6 mouse cellular contexts compared by ENCODE assay signal in genomic region chr4:110104119-110104518, GRCm38 (mm10).
A peak's percentile ranks its signal among the peaks of the same experiment; 100 is the strongest.
DNase-seq lines count a peak whose midpoint lies in the region; TF ChIP-seq lines count a peak whose summit lies in the region.
"Not testable (repeated sequence)": the region's sequence is repeated elsewhere in the genome, so short reads cannot be mapped to it uniquely, and the experiment has no call there.

No protein-coding gene starts in this region.

- not testable (repeated sequence) for H3K27me3 ChIP-seq in E14TG2a.4 (ENCODE audit: insufficient read depth, low read length)

- H3K4me3 ChIP-seq in E14TG2a.4 (replicated peaks; ENCODE audit: low read length), result peak overlapping the region; percentile 49; the same call in 1 of the 2 replicates
- H3K4me3 ChIP-seq in ES-E14 (ENCODE audit: insufficient read depth in 1 of 2, low read depth in 1 of 2, low read length in 2 of 2, poor library complexity in 1 of 2, severe bottlenecking in 1 of 2), result peak overlapping the region; percentile 24 to 42; a peak in 3 of 4 replicates

- in situ Hi-C loops in ES-E14 (cut with MboI; ENCODE audit: low sequenced_read_pairs in 2 of 2, unreplicated experiment in 2 of 2), result not testable (repeated sequence)

- peaks cover 11% of the 10 kb centered on the region for H3K9me3 ChIP-seq in E14TG2a.4 (ENCODE audit: low read length)
- not testable (repeated sequence) for H3K9me3 ChIP-seq in ES-E14 (ENCODE audit: control insufficient read depth, insufficient read depth, low read depth, low read length)

- H3K27ac ChIP-seq in ES-E14 (ENCODE audit: insufficient read depth, low read depth, low read length, poor library complexity, severe bottlenecking), result not testable (repeated sequence)

- DNase-seq in ES-CJ7 (ENCODE audit: low read depth, low spot score) (peak; percentile 24), R1 (ENCODE audit: low read depth, low spot score) (peak; percentile 60), ZHBTc4 (ENCODE audit: low read depth, low spot score) (peak; percentile 51)
- DNase-seq in ES-E14 (ENCODE audit: low read depth, low spot score), result not testable (repeated sequence)
- DNase-seq in heart, adult 11 months, result peak; percentile 74

- H3K4me1 ChIP-seq in E14TG2a.4 (replicated peaks; ENCODE audit: low read depth, low read length); ES-E14 (ENCODE audit: control insufficient read depth in 2 of 2, insufficient read depth in 2 of 2, low read length in 2 of 2, poor library complexity in 1 of 2): not testable (repeated sequence)

- H3K36me3 ChIP-seq in E14TG2a.4 (ENCODE audit: insufficient read depth, low read length); ES-E14 (ENCODE audit: control insufficient read depth, insufficient read depth, low read length, poor library complexity, severe bottlenecking): not testable (repeated sequence)

- not testable (repeated sequence) for H3K9ac ChIP-seq in ES-E14 (ENCODE audit: insufficient read depth, low read depth, low read length, poor library complexity, severe bottlenecking)

- not testable (repeated sequence) for TF ChIP-seq CTCF in E14TG2a.4 (conservative IDR thresholded peaks at IDR 0.05; ENCODE audit: low read length)
